Mouse (Mus musculus) ES-Bruce4 (cell line): ENCODE data around the gene Spryd3.

Experiments used
- CTCF ChIP-seq: IDR thresholded peaks from one replicate; pipeline ENCODE4 v1.8.1; 2011; ENCODE audit warnings: low read depth, low read length
- EP300 ChIP-seq: IDR thresholded peaks from 2 replicates; pipeline ENCODE4 v1.6.1; 2011; ENCODE audit warnings: low read depth, low read length; ENCODE audit not compliant: insufficient read depth
- POLR2A ChIP-seq: IDR thresholded peaks from one replicate; pipeline ENCODE4 v1.8.1; 2011; ENCODE audit warnings: low read length; ENCODE audit not compliant: insufficient read depth

GRCm38 (mm10) chr15:102111495-102111829 is 24.6 kb downstream of the Spryd3 start:
- TF ChIP-seq POLR2A, result no peak
- no peak for TF ChIP-seq CTCF
- TF ChIP-seq EP300, result no peak
